In genomic region chr2:33328941-33329340, GRCm38 (mm10) we compare ENCODE assay signal across 9 mouse cellular contexts. TPM values are rescaled to one million over a fixed set of nuclear protein-coding genes. Genes with fewer than 3 reads are reported as not detected.
DNase-seq lines count a peak whose midpoint lies in the region; ATAC-seq lines count a peak whose summit lies in the region.
"Had no signal": no experiment of that assay in that cellular context is flagged by ENCODE, and none has a peak within 500 bp of the region (broad histone marks: within the 10 kb centered on the region; RNA-seq: fewer than 3 reads in every experiment).

No protein-coding gene starts in this region.

- H3K27me3 ChIP-seq in midbrain, embryonic 10.5 days (ENCODE audit: low read depth, poor library complexity, severe bottlenecking): peaks cover 34% of the 10 kb centered on the region; the same call in 1 of the 2 replicates
- no peaks in the 10 kb centered on the region for H3K27me3 ChIP-seq in midbrain, embryonic 15.5 days (replicated peaks)
- no peaks in the 10 kb centered on the region for H3K27me3 ChIP-seq in liver, embryonic 12.5 days (replicated peaks)
- H3K27me3 ChIP-seq: limb, embryonic 15.5 days had no signal

- no peak overlapping the region for H3K27ac ChIP-seq in midbrain, embryonic 10.5 days (replicated peaks)
- no peak overlapping the region for H3K27ac ChIP-seq in midbrain, embryonic 15.5 days
- H3K27ac ChIP-seq in liver, embryonic 12.5 days: no peak overlapping the region
- H3K27ac ChIP-seq: limb, embryonic 15.5 days had no signal

- no peak overlapping the region for H3K4me3 ChIP-seq in midbrain, embryonic 10.5 days
- H3K4me3 ChIP-seq in midbrain, embryonic 15.5 days: no peak overlapping the region
- H3K4me3 ChIP-seq in liver, embryonic 12.5 days: no peak overlapping the region
- H3K4me3 ChIP-seq: limb, embryonic 15.5 days had no signal

- peak; percentile 52 to 58 for DNase-seq in cerebellum, adult 18-20 months
- DNase-seq in cerebellum, postnatal 4 days (ENCODE audit: low spot score in 2 of 2): no peak
- DNase-seq in midbrain, embryonic 10.5 days (ENCODE audit: low spot score): peak; percentile 46
- peak; percentile 72 for DNase-seq in embryo, embryonic 10 days (ENCODE audit: low spot score)
- peak; percentile 31 to 42 for DNase-seq in spleen, postnatal 36 days (ENCODE audit: low spot score in 2 of 2)
- no peak for DNase-seq in right cerebral cortex, postnatal 4 days

- 79% methylated on average over 1 of the region's 1 CpGs for WGBS in midbrain, embryonic 10.5 days
- 91% methylated on average over 1 of the region's 1 CpGs for WGBS in midbrain, embryonic 15.5 days
- WGBS in liver, embryonic 12.5 days (ENCODE audit: insufficient replicate concordance): 64% methylated on average over 1 of the region's 1 CpGs

- H3K36me3 ChIP-seq in midbrain, embryonic 10.5 days: no peaks in the 10 kb centered on the region
- H3K36me3 ChIP-seq in midbrain, embryonic 15.5 days (replicated peaks): no peaks in the 10 kb centered on the region
- no peaks in the 10 kb centered on the region for H3K36me3 ChIP-seq in liver, embryonic 12.5 days
- H3K36me3 ChIP-seq: limb, embryonic 15.5 days had no signal

- ATAC-seq in midbrain, embryonic 15.5 days (replicated peaks): no peak
- ATAC-seq in liver, embryonic 12.5 days: peak; percentile 71

- no peak overlapping the region for H3K4me2 ChIP-seq in midbrain, embryonic 15.5 days
- H3K4me2 ChIP-seq in liver, embryonic 12.5 days: no peak overlapping the region
- H3K4me2 ChIP-seq: limb, embryonic 15.5 days had no signal

- no peak overlapping the region for H3K9ac ChIP-seq in midbrain, embryonic 15.5 days
- no peak overlapping the region for H3K9ac ChIP-seq in liver, embryonic 12.5 days
- H3K9ac ChIP-seq: limb, embryonic 15.5 days had no signal

- peaks cover 4% of the 10 kb centered on the region for H3K4me1 ChIP-seq in midbrain, embryonic 10.5 days
- H3K4me1 ChIP-seq in midbrain, embryonic 15.5 days: no peaks in the 10 kb centered on the region
- peaks cover 6% of the 10 kb centered on the region; the same call in 1 of the 2 replicates for H3K4me1 ChIP-seq in liver, embryonic 12.5 days

- H3K9me3 ChIP-seq in midbrain, embryonic 10.5 days (replicated peaks): no peaks in the 10 kb centered on the region
- H3K9me3 ChIP-seq in midbrain, embryonic 15.5 days: no peaks in the 10 kb centered on the region
- no peaks in the 10 kb centered on the region for H3K9me3 ChIP-seq in liver, embryonic 12.5 days (replicated peaks)
- H3K9me3 ChIP-seq: limb, embryonic 15.5 days had no signal

RNA-seq across cellular contexts. Expression of gene Ralgps1, which starts 42.3 kb away (rescaled TPM):
- polyA plus RNA-seq in midbrain, embryonic 10.5 days (2016; fragmentation: Nextera tagmentation; extraction: Ambion mirVana): 6.9 and 11.4 TPM in 2 replicates
- polyA plus RNA-seq in midbrain, embryonic 15.5 days (2015; fragmentation: Nextera tagmentation; extraction: Ambion mirVana): 47.6 and 53.1 TPM in 2 replicates
- polyA plus RNA-seq in liver, embryonic 12.5 days (2016; fragmentation: Nextera tagmentation; extraction: Ambion mirVana): 1.1 and 1.4 TPM in 2 replicates

Comparison
In these comparisons a context has a peak if more than half of its experiments do, and no peak if none do; other contexts are left out.
1. DNase-seq: peak in cerebellum, adult 18-20 months (2 of 2), midbrain, embryonic 10.5 days (single experiment), embryo, embryonic 10 days (single experiment) and spleen, postnatal 36 days (2 of 2); none in cerebellum, postnatal 4 days (0 of 2) and right cerebral cortex, postnatal 4 days (single experiment).